Mouse (Mus musculus) T-helper 2 cell (primary cell): Measurements from ENCODE around the gene Chst1.

Source experiments
- in situ Hi-C: fragments of 300-600 bp; cut with MboI, MseI; formaldehyde crosslinking; loops from one replicate; pipeline ENCODE4 v1.15.1; 2025; ENCODE audit warnings: high pct_unique_total_duplicates

Chst1 gene

DNA sequence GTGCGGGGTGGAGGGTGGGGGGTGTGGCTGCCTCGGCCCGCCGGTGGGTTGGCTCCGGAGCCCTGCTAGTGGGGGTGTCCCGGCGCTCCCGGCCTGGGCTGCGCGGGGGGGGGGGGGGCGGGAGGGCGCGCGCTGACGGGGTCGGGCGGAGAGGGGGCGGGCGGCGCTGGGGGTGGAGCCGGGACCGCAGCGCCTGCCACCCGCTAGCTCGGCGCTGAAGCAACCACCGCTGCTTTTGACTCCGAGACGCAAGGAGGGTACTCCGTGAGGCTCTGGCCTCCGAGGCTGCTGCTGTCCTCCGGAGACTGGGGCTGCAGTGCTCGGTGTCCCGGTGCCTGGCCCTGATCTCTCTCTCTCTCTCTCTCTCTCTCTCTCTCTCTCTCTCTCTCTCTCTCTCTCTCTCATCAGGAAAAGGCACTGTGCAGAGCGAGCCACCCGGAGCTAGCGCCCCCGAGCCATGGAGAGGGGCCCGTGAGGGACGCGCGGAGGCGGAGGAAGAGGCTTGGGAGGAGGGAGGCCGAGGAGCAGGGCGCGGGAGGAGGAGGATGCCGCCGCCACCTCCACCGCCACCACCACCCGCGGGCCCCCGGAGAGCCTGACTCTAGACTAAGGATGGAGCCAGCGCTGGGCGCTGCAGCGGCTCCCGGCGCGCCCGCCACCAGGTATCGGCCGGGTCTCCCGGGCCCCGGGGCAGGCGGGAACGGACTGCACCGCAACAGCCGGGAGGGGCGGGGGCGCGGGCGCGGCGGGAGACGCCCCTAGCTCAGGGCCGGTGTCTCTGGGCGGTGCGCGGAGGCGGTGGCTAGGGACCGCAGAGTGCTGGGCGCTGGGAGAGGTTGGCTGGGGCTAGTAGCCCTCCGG, at the start of gene Chst1:
Gene Chst1 (plus strand): TSS at position 221 of the 861 bp plus-strand sequence.
- in situ Hi-C loops, result no loop called here

DNA sequence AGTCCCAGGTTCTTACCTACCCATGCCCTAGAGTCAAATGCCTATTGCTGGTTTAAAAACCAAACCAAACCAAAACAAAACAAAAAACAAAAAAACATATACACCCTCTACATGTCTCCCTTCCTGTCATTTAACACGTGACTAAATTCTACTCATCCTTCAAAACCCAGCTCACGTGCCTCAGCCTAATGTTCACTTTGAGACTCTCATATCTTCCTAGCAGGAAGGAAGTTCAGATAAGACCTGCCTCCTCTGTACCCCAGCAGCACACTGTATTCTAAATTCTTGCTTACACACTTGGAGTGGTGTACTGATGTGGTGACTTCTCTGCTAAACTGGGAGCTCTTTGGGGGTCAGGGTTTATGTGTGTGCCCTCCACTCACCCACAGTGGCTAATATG, 49.5 kb upstream of the Chst1 start:
- in situ Hi-C loops, result no loop called here

DNA sequence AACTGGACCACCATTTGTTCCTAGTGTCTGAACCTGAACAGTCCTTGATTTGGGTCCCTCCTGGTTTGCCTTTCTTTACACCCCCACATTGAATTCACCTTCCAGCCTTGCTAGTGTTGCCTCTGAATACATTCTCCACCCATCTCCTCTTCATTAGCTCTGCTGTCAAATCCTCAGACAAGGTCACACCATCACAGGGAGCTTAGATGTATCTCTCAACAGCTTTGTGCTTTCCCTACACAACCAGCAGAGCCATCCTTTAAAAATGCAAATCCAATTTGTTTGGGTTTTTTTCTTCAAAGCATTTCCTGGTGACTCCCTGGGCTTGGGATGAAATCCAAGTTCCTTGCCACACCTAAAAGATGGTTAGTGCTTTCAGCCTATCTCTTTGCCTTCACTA, 45.0 kb upstream of the Chst1 start:
- in situ Hi-C loops, result no loop called here

DNA sequence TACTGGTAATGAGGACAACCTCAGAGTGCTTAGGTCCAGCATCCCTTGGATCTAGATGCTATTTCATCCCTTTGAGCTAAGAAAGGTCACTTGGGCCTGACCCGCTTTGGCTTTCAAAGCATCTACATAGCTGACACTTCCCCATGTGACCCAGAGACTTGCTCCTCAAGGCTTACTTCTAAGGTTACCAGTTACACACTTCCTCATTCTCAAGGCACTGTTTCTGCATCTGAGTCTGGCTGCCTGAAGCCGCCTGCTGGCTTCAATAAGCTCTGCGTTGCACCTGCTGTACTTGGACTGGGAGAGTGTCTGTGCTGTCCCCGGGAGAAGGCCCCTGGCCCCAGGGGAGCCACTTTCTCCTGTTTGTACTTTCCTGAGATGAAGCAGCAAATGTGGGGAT, 36.6 kb upstream of the Chst1 start:
- in situ Hi-C loops, result no loop called here

DNA sequence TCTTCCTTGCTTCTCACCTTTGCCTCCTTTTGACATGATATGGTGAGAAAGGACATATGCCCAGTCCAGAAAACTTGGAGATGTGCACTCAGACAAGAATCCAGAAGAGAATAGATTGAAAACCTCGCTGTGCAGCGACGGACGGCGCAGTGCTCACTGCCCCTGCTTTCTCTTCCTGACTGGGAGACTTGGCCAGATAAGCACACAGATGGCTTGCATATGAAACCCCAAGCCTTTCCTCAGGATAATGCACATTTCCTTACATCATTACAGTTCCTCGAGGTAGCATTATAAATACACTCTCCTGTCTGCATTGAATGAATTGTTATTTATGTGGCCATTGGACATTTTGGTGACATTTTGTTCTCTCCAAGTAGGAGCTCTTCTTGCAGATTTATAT, 28.9 kb upstream of the Chst1 start:
- in situ Hi-C loops, result no loop called here

DNA sequence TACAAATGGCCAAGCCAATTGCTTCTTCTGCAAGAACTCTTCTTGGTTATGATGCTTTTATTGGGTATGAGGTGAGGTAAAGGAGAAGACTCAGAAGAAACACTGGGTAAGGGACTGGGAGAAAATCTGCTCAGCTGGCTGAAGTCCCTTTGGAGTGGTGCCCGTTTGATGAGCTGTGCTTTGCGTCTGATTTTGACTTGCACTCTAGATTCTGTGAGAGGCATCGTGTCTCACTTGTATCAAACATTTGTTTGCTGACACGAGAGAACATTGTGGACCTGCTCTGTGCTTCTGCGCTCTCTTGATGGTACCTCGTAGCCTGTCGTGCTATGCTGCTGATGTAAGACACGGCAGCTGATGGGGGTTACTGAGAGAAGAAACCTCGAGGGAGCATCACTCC, 21.7 kb upstream of the Chst1 start:
- in situ Hi-C loops, result no loop called here

DNA sequence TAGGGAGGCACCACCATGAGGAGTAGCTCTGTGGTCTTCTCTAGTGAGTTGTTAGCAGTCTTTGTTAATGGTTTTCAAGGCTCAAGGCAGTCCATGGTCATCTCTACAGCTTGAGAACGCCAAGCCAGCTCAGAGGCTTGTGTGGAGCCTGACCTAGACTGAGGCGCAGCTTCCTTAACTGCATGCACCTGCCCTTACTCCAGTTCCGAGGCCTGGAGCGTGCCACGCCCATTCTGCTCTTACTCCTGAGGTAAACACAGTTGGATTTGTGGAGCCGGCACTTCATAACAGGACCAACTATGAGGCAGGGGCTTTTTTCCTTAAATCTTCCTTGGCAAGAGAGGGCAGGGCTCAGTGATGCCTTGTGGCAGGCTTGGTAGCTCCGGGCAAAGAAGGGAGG, 18.2 kb upstream of the Chst1 start:
- in situ Hi-C loops, result no loop called here

DNA sequence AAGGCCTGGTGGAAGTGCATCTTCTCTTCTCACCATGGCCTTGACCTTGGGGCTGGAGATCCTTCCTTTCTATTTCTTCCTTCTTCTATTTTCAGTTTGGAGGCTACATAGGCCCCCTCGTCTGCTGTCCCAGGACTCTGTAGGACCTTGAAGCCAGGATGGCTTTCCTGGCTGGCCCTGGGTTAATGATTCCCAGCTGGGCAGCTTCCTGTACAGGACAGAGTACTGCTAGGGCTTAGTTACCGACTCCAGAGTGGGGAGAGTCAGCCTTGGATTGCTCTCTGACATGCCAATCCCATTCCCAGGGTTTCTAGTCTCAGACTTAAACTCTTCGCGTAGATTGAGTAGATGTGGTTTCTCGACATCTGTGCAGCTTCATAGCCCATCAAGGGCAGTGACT, 16.9 kb upstream of the Chst1 start:
- in situ Hi-C loops, result no loop called here

DNA sequence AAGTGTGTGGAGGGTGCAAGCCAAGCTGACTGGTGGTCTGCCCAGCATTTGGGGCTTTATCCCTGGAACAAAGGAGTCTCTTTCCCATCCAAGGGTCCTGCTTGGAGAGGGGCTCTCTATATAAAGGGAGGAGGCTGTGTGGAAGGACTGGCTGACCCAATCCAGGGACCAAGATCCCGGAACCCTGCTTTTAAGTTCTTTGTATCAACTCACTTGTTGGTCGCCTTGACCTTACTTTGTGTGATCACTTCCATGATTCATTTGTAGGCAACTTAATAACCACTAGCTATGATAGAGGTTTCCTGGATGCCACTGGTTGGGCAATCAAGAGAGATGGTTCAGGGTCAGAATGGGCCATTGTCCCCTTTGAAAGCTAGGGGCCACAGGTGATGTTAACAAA, 11.7 kb upstream of the Chst1 start:
- in situ Hi-C loops, result no loop called here

DNA sequence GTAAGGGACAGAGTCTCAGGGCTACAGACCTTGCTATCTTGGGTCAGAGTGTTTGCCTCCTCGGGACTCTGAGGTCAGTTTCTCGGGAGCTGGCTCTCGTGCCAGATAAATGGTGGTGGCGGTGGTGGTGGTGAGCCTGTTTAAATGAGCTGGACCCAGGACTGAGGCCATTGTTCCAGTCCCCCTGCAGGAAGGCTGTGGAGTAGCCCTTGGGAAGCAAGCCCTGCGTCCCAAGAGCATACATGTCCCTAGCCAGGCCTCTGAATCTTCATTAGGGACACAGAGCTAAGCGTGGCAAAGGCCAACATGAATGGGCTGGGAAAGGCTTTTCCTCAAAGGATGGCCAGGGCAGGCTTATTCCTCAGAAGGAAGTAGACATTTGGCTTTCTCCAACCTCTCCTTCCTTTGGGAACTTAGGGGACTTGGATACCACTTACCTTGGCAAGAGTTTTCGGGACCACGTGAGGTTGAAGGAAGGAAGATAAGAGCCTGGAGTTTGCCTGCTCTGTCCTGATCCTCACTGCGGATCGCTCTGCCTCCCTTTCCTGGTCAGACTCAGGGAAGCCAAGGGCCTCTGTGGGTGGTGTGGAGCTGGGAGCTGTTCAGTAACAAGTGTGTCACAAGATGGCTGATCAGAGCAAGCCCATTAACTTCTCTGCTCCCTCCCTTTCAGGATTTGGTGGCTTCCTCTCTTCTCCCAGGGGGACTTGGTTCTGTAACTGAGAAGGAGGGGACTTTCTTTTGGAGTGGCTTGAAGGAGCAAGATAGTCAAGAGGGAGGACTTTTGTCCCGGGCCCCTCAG, 4.4 kb upstream of the Chst1 start:
- in situ Hi-C loops, result no loop called here

DNA sequence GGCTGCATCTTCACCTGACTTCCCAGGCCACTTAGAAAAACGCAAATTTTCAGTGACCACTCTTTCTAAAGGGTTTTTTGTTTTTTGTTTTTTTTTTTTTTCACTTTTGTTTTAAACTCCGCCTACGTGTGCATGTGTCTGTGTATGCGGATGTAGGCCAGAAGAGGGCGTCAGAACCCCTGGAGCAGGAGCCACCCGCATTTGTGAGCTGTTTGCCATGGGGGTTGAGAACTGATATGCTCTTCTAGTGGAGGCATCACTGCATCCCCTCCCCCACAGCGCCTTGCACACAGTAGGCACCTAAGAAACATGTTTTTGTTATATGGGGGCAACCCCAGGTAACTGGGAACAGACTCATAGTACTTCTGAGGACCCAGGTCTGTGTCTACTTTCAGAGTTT, 2.2 kb upstream of the Chst1 start:
- in situ Hi-C loops, result no loop called here

DNA sequence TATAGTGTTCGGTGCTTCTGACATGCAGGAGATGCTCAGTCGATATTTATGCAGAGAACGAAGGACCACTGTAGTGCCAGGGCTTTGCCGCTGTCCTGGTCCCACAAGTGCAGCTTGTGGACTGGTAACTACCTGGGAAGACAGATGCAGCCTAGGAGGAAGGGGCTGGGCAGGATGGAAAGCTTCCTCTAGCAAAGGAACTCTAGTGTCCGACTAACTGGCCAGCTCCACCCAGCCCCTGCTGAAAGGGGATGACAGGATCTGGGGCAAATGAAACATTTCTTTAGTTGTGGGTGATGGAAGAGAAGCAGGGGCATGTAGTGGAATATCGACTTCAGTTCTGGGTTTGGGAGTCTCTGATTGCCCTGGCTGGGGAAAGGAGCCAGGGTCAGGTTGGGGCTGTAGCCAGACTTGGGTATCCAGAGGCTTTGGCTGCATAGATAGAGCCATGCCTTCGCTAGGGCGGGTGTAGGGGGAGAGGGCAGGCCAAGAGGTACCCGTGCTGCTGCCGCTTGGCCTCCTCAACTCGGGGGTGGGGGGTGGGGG, 493 bp upstream of the Chst1 start:
- in situ Hi-C loops, result no loop called here

DNA sequence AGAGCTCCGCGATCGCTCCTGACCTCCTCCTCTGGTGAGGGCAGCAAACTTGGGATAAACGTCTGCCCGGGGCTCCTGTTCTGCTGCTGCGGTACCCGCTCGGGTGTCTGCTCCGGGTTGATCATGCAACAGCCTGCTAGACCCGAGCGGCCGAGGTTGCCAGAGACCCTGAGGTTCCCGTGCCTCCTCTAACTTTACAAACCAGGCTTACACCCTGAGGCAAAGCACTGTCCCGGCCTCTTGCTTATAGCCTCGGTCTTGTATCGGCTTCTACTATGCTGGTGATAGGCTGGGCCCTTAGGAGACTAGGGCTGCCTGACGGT, 802 bp downstream of the Chst1 start:
- in situ Hi-C loops, result no loop called here

DNA sequence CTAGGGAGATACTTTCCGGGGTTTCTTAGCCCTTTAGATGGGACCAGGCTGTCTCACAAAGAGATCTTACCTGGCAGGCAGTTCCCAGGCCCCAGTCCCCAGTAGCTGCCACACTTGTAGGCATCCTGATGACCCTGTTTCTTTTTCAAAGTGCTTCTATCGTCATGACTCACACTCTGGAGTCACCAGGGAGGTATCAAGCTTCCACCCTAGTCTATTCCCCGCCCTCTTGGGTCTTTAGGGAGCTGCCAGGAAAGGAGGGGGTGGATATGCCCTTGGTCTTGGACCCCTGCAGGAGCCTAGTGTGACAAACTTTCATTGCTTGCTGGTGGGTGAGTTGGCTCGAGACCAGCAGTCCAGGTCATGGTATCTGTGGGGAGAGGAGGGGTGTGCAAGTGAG, 1.7 kb downstream of the Chst1 start:
- in situ Hi-C loops, result no loop called here

DNA sequence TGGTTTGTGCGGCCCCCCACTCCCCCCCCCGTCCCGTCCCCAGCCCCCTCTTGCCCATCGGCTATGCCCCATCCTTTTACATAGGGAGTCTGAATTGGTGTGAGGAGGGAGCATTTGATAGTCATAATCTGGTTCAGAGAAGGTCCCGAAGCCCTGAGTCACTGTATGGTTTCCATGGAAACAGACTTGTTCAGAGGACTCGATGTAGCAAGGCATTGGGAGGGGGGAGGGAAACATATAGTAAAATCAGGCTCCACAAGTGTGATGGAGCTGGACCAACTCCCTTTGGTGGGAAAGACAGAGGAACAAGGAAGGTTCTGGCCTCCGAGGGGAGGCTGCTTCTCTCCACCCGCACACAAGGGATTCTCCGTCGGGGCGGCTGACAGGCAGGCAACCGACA, 2.6 kb downstream of the Chst1 start:
- in situ Hi-C loops, result no loop called here

DNA sequence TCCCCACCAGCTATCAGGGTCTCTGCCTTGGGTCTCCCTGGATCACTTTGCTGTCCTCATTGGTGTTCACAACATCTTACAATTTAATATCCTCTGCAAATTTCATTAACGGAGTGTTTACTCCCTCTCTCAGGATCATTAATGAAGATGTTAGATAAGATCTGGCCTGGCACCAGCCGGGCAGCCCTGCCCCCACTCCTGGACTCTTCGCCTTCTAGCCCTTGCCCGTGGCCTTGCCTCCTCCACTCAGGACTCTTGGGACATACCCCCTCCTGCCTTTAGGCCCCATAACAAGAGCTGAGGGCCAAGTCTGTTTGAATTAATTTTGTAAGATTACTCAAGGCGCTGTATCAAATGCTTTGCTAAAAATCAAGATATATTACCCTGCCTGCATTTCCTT, 4.1 kb downstream of the Chst1 start:
- in situ Hi-C loops, result no loop called here

DNA sequence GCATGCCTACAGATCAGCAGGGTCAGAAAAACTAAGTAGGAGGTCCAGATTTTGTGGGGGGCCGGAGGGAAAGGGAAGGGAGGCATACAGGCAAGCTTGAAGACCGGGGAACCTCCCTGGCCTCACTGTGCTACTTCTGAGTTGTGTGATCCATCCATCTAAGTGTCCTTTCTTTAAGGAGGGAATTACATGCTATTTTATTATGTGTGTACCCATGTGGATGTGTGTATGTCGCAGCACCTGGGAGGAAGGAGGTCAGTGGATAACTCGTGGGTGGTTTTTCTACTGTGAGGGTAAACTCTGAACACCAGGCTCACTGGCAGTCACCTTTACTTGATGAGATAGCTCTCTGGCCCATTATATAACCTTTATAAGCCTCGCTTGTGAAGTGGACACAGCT, 5.1 kb downstream of the Chst1 start:
- in situ Hi-C loops, result no loop called here

DNA sequence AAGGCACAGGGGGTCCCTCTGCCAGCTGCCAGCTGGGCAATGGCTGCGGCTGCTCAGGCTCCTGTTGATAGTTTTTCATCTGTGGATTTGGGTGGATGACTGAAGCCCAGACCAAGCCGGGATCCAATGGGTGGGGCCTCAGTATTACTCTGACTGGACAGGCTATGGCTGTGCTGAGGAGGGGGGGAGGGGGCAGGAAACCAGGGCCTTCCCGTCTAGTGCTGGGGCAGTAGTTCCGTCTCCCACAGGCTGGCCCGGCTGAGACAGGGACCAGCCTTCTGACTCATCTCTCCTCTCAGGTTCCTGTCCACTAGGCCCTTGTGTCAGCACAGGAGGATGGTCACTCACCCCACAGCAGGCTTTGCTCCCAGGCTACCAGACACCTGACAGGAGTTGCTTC, 6.5 kb downstream of the Chst1 start:
- in situ Hi-C loops, result loop anchor here (5.0 kb wide), 1 partner anchor 206 kb away; no protein-coding TSS in a partner anchor

DNA sequence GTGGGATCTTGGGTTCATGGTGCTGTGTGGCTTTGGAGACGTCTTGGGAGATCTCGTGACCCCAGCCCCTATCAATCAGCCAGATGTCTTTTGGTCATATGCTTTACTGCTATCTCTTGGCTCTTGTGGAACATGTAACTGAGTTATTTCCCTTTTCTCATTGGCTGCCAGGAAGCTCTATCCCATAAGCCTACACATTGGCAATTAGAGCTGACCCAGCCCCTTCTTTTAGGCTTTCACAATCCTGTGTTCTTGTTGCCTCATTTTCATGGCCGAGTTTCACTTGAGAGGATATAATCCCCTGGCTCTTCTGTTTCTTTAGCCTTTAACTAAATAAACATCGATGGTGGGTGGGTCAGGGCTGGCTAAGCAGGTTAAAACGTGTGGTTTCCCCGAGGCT, 7.6 kb downstream of the Chst1 start:
- in situ Hi-C loops, result loop anchor here (5.0 kb wide), 1 partner anchor 205 kb away; no protein-coding TSS in a partner anchor

DNA sequence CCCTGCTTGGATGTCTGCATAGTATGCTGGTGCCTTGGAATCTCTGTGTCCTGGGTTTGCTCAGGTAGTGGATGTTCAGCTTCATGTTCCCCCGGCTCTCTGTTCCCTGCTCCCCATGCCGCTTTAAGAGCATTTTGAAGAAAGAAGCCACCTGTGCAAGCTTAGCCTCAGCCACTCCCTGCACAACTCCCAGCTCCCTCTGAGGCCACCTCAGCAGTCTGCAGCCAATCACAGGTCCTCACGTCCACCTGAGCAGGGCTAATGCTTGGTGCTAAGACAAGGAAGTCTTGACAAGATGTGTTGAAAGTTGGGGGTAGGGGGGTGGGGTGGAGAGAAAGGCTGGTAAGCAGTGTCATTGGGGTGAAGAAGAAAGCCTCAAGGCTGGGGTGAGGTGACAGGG, 8.1 kb downstream of the Chst1 start:
- in situ Hi-C loops, result loop anchor here (5.0 kb wide), 1 partner anchor 205 kb away; no protein-coding TSS in a partner anchor

DNA sequence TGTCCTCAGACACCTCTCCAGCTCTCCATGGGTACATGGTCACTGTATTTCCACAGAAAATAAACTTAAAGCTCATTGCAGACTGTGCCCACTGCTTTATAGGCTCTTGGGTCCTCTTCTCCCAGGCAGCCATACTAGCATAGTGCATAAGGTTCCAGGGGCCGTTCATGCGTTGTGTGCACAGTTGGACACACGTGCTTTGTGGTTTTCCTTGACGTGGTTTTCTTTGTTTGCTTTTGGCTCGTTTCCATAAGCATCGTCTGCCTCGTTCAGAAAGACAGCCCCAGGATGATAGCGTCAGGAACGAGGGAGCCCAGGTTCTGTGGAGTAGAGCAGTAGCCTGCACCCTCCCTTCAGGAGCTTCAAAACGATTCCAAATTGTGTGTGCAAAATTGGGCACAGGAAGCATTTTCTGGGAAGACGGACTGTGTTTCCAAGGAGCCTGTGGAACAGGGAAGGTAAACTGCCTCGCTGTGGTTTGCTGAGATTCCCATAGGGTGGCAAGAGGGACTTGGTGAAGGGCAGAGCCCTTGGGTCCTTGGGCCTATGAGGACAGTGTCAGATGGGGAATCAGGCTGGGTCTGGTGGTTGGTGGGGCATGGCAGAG, 8.6 kb downstream of the Chst1 start:
- in situ Hi-C loops, result loop anchor here (5.0 kb wide), 1 partner anchor 204 kb away; no protein-coding TSS in a partner anchor
